Mouse (Mus musculus) hindbrain, embryonic 11.5 days (tissue): Measurements from ENCODE around the gene Aox3. TPM values are rescaled to one million over a fixed set of nuclear protein-coding genes. Genes with fewer than 3 reads are reported as not detected.

Experiments used
- ATAC-seq: fragments of 200-750 bp; cut with Nextera tagmentation; 2 replicates; pipeline ENCODE4 v1.8.0; 2017; ENCODE audit warnings: mild to moderate bottlenecking, moderate TSS enrichment, moderate library complexity; ENCODE audit not compliant: low FRiP score
- DNase-seq: peaks from one replicate; pipeline ENCODE4 v3.0.0-alpha.2; 2015; ENCODE audit warnings: low spot score
- H3K27ac ChIP-seq: fragments of 300-500 bp; sonication (generic); 2 replicates; pipeline ENCODE4 v1.5.1; 2014; ENCODE audit warnings: mild to moderate bottlenecking, low read depth, low read length
- H3K27me3 ChIP-seq: fragments of 300-500 bp; sonication (generic); 2 replicates; pipeline ENCODE4 v1.6.1; 2014; ENCODE audit warnings: mild to moderate bottlenecking, low read length, moderate library complexity, mixed read lengths; ENCODE audit not compliant: control insufficient read depth, insufficient read depth
- H3K36me3 ChIP-seq: fragments of 300-500 bp; sonication (generic); 2 replicates; pipeline ENCODE4 v1.6.1; 2014; ENCODE audit warnings: mild to moderate bottlenecking, low read length, moderate library complexity, mixed read lengths; ENCODE audit not compliant: control insufficient read depth, insufficient read depth
- H3K4me1 ChIP-seq: fragments of 300-500 bp; sonication (generic); replicated peaks from 2 replicates; pipeline ENCODE4 v1.6.1; 2014; ENCODE audit warnings: low read length, mixed read lengths; ENCODE audit not compliant: control insufficient read depth, insufficient read depth
- H3K4me2 ChIP-seq: fragments of 300-500 bp; sonication (generic); replicated peaks from 2 replicates; pipeline ENCODE4 v1.6.1; 2014; ENCODE audit warnings: mild to moderate bottlenecking, low read depth, low read length
- H3K4me3 ChIP-seq: fragments of 300-500 bp; sonication (generic); 2 replicates; pipeline ENCODE4 v1.5.1; 2014; ENCODE audit warnings: low read depth, low read length
- H3K9ac ChIP-seq: fragments of 300-500 bp; sonication (generic); 2 replicates; pipeline ENCODE4 v1.6.1; 2014; ENCODE audit warnings: low read depth, low read length
- H3K9me3 ChIP-seq: fragments of 300-500 bp; sonication (generic); 2 replicates; pipeline ENCODE4 v1.6.1; 2016; ENCODE audit warnings: low read length; ENCODE audit not compliant: control insufficient read depth
- WGBS: fragments of 180-500 bp; shearing (Covaris S2); extraction: QIAGEN DNeasy Blood & Tissue Kit; methylation state at CpG from one replicate; pipeline ENCODE4 v1.1.7; 2014; 5-methylcytosine and 5-hydroxymethylcytosine counted together
- polyA plus RNA-seq: library from polyadenylated mRNA; unstranded; fragments of >200 nt; fragmentation: Nextera tagmentation; extraction: Ambion mirVana; gene quantifications from 2 replicates; pipeline ENCODE4 v1.2.1, GENCODE M21; 2014

Aox3 gene
- polyA plus RNA-seq, 1 experiment from 2014 or later = not detected

DNA sequence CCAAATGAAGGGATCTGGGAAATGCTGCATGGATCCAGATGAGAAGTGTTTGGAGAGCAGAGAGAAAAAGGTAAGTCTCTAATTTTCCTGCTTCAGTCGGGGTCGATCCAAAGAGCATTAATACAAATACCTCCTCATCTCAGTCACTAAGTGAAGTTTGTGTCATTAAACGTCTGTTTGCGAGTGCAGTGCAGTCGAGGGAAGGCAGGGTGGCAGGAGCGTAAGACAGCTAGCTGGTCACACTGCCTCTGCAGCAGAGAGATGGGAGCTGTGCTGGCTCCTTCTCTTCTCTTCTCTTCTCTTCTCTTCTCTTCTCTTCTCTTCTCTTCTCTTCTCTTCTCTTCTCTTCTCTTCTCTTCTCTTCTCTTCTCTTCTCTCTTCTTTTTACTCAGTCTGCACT lies 115.2 kb downstream of the Aox3 start:
- H3K36me3 ChIP-seq = no peaks in the 10 kb centered on the region
- no peak overlapping the region for H3K27ac ChIP-seq
- H3K9me3 ChIP-seq = no peaks in the 10 kb centered on the region
- WGBS = 82% methylated on average over 6 of the region's 6 CpGs
- no peak for ATAC-seq
- H3K4me2 ChIP-seq = no peak overlapping the region
- H3K4me3 ChIP-seq = no peak overlapping the region
- H3K4me1 ChIP-seq = no peaks in the 10 kb centered on the region
- DNase-seq = no peak
- no peak overlapping the region for H3K9ac ChIP-seq
- no peaks in the 10 kb centered on the region for H3K27me3 ChIP-seq

DNA sequence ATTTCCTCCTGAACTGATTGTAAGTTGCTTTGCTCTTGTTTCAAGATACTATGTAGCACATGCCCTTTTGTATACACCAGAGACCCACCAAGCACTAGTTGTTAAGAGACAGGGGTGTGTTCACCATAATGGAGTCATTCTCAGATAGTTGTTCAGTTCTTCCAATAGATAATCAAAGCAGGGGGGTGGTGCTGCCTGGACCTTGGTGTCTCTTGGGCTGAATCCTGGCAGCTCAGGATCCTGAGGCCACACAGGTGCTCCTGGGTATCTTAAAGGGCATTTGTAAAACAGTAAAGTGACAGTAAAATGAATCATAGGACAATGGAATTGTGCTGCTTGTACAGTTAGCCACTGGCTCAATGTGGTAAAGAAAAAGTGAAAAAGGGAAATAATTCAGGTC lies 116.0 kb downstream of the Aox3 start:
- no peak for ATAC-seq
- Histone ChIP-seq H3K9ac (no peak overlapping the region), H3K4me1 (no peaks in the 10 kb centered on the region), H3K36me3 (no peaks in the 10 kb centered on the region), H3K4me3 (no peak overlapping the region), H3K27ac (no peak overlapping the region), H3K27me3 (no peaks in the 10 kb centered on the region), H3K4me2 (no peak overlapping the region), H3K9me3 (no peaks in the 10 kb centered on the region)
- DNase-seq = no peak

DNA sequence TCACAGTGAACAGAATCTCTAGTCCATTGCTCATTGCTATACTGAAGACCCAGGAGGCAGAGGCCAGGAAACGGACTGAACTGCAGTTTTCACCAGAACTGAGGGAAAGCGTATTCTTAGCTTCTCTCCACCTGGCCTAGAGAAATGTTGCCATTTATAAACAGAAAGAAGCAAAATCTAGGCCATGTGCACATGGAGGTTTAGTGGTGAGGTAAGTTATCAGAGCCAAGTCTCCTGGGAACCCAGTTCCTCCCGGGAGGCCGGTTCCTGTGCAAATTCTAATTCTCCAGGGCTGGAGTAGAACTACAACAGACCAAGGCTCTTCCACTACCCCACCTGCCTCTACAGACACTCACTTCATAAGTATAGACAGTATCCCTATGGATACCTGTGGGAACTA lies 116.8 kb downstream of the Aox3 start:
- H3K9ac ChIP-seq = no peak overlapping the region
- WGBS = 88% methylated on average over 4 of the region's 4 CpGs
- no peaks in the 10 kb centered on the region for H3K9me3 ChIP-seq
- H3K36me3 ChIP-seq = no peaks in the 10 kb centered on the region
- H3K27me3 ChIP-seq = no peaks in the 10 kb centered on the region
- ATAC-seq = no peak
- H3K27ac ChIP-seq = no peak overlapping the region
- H3K4me2 ChIP-seq = no peak overlapping the region
- DNase-seq = no peak
- H3K4me3 ChIP-seq = no peak overlapping the region
- H3K4me1 ChIP-seq = no peaks in the 10 kb centered on the region

DNA sequence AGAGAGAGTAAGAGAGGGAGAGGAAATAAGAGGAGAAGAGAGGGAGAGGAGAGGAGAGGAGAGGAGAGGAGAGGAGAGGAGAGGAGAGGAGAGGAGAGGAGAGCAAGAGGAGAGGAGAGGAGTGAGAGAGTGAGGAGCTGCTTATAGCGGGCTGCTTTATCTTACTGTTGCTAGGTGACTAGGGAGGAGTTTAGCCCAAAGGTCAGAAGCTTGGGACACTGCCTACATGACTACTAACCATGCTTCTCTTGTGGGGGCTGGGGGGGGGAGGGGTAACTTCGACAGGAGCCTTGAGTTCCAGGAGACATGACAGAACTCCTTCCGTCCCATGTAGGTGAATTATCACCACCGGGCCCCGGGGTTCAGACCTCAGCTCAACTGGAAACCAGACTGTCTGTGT lies 117.6 kb downstream of the Aox3 start:
- Histone ChIP-seq H3K36me3 (no peaks in the 10 kb centered on the region), H3K9me3 (no peaks in the 10 kb centered on the region)
- WGBS = 67% methylated on average over 5 of the region's 5 CpGs

DNA sequence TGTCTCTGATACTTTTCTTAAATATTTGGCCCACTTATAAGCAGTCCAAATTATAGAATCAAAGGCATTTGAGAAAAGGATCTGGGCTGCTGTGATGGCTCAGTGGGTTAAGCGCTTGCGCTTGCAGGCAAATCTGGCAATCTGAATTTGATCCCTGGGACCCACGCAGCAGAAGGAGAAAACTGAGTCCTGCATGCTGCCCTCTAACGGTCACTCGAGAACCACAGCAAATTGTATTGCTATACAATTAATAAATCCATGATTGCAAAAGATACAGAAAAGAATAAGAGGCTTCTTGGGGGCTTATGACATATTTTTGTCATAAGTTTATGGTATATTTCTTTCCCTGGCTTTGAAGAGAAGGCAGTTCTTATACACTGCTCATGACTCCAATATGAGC lies 122.5 kb downstream of the Aox3 start:
- WGBS = 50% methylated on average over 5 of the region's 5 CpGs
- no peak overlapping the region for H3K9ac ChIP-seq
- no peak overlapping the region for H3K4me2 ChIP-seq
- H3K27ac ChIP-seq = no peak overlapping the region
- ATAC-seq = no peak
- DNase-seq = no peak
- no peaks in the 10 kb centered on the region for H3K9me3 ChIP-seq
- H3K4me3 ChIP-seq = no peak overlapping the region
- H3K36me3 ChIP-seq = no peaks in the 10 kb centered on the region
- H3K4me1 ChIP-seq = no peaks in the 10 kb centered on the region
- no peaks in the 10 kb centered on the region for H3K27me3 ChIP-seq

More for the DNA sequence above, 117.6 kb downstream of the Aox3 start:
- Histone ChIP-seq H3K4me1 (no peaks in the 10 kb centered on the region), H3K4me3 (no peak overlapping the region), H3K4me2 (no peak overlapping the region), H3K27me3 (no peaks in the 10 kb centered on the region), H3K27ac (no peak overlapping the region), H3K9ac (no peak overlapping the region)
- DNase-seq (no peak), ATAC-seq (no peak)

DNA sequence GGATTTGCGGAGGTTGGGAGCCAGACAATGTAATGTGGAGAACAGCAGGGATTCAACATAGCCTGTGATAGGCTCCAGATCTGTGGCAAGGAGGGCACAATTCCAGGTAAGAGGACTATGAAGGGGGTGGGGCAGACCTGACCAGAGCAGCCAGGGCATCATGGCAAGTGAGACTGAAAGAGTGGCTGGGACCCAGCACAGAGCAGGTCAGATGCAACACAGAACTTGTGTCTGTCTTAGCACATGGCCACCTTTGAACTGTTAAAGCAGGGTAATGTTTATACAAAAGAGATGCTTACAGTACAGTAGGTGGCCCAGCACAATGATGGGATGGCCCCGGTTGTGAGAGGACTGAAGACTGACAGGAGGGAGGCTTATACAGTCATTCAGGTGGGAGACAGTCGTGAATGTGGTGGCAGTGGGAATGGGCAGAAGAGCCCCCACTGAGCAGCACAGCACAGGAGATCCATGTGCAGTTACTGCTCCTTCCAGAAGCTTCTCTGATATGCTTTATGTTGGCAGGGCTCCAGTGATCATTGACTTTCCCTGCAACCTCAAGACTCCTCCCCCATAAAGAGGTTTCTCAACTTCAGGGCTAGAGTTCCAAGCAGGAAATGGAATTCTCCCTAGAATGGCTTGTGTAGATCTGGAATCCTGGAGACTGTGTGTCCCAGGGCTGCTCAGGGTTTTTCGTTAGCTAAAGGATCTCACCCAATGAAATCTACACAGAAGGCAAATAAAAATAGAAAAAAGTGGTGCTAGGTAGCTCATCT lies 124.8 kb downstream of the Aox3 start:
- H3K9ac ChIP-seq = no peak overlapping the region
- H3K27me3 ChIP-seq = no peaks in the 10 kb centered on the region
- H3K9me3 ChIP-seq = no peaks in the 10 kb centered on the region
- no peaks in the 10 kb centered on the region for H3K4me1 ChIP-seq
- DNase-seq (no peak), ATAC-seq (no peak)
- no peak overlapping the region for H3K27ac ChIP-seq
- H3K4me2 ChIP-seq = no peak overlapping the region
- H3K4me3 ChIP-seq = no peak overlapping the region
- H3K36me3 ChIP-seq = no peaks in the 10 kb centered on the region
- WGBS = 81% methylated on average over 4 of the region's 4 CpGs

DNA sequence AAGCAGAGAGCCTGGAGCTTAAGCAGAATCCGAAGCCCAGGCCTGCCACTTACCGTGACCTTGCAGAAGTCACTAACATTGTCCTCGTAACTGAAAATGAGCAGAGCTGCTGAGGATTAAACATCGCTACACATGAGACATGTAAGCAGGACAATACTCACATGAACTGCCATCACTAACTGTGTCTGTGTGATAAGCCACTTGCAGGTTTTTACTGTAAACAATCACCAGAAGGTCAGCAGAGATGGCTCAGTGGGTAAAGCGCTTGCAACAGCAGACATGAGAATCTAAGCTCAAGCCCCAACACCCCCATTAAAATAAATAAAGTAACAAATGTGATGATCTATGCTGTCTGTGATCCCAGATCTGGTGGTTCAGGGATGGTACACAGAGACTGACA lies 125.5 kb downstream of the Aox3 start:
- ATAC-seq = no peak
- Histone ChIP-seq H3K4me1 (no peaks in the 10 kb centered on the region), H3K9ac (no peak overlapping the region), H3K27ac (no peak overlapping the region), H3K4me3 (no peak overlapping the region), H3K9me3 (no peaks in the 10 kb centered on the region), H3K36me3 (no peaks in the 10 kb centered on the region), H3K4me2 (no peak overlapping the region), H3K27me3 (no peaks in the 10 kb centered on the region)
- no peak for DNase-seq
- WGBS = 92% methylated on average over 5 of the region's 5 CpGs

DNA sequence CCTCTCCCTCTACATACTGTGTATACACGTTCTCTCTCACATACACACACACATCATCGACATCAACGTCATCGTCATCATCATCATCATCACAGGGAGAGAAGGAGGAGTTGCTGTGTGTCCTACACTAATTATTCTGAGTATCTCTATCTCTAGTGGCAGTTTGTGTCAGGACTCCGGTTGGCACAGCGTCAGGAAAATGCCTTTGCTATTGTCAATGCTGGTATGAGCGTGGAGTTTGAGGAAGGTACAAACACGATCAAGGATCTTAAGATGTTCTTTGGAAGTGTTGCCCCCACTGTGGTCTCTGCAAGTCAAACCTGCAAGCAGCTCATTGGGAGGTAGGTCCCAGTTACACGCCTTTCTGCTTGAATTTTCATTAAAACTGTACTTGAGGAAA lies 126.0 kb downstream of the Aox3 start:
- ATAC-seq (no peak), DNase-seq (no peak)
- Histone ChIP-seq H3K27ac (no peak overlapping the region), H3K9me3 (no peaks in the 10 kb centered on the region), H3K4me2 (no peak overlapping the region), H3K27me3 (no peaks in the 10 kb centered on the region), H3K36me3 (no peaks in the 10 kb centered on the region), H3K4me3 (no peak overlapping the region), H3K4me1 (no peaks in the 10 kb centered on the region), H3K9ac (no peak overlapping the region)
- WGBS = 91% methylated on average over 9 of the region's 9 CpGs

DNA sequence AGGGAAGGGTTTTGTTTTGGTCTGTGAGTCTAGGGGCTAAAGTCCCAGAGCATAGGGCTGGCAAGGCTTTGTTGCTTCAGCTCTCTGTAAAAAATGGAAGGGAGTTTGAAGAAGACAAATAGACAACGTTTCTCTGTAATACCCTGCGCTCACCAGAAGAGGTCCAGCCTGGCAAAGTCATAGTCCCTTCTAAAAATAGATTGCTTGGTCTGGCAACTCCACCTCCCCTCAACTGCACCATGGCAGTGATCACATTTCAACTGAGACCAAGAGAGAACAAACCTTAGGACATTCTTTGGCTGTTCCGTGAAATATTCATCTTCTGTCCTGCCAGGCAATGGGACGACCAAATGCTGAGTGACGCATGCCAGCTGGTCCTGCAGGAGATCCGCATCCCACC lies 127.4 kb downstream of the Aox3 start:
- Histone ChIP-seq H3K9me3 (no peaks in the 10 kb centered on the region), H3K27me3 (no peaks in the 10 kb centered on the region), H3K4me1 (no peaks in the 10 kb centered on the region), H3K4me3 (no peak overlapping the region), H3K36me3 (no peaks in the 10 kb centered on the region), H3K27ac (no peak overlapping the region), H3K9ac (no peak overlapping the region), H3K4me2 (no peak overlapping the region)
- 75% methylated on average over 6 of the region's 6 CpGs for WGBS
- DNase-seq (no peak), ATAC-seq (no peak)
